Mouse (Mus musculus) hindbrain, embryonic 11.5 days (tissue): ENCODE measurements at regions not wholly inside any gene's neighbourhood (a gene's known extent, or its start where the extent isn't known, plus 50 kb on each side); places are given as distances from the start of the nearest gene placed in this dataset.
A peak's percentile ranks its signal among the peaks of the same experiment; 100 is the strongest.

ENCODE experiments used
- ATAC-seq: fragments of 200-750 bp; cut with Nextera tagmentation; 2 replicates; pipeline ENCODE4 v1.8.0; 2017; ENCODE audit warnings: mild to moderate bottlenecking, moderate TSS enrichment, moderate library complexity; ENCODE audit not compliant: low FRiP score
- DNase-seq: peaks from one replicate; pipeline ENCODE4 v3.0.0-alpha.2; 2015; ENCODE audit warnings: low spot score
- H3K27ac ChIP-seq: fragments of 300-500 bp; sonication (generic); 2 replicates; pipeline ENCODE4 v1.5.1; 2014; ENCODE audit warnings: mild to moderate bottlenecking, low read depth, low read length
- H3K27me3 ChIP-seq: fragments of 300-500 bp; sonication (generic); 2 replicates; pipeline ENCODE4 v1.6.1; 2014; ENCODE audit warnings: mild to moderate bottlenecking, low read length, moderate library complexity, mixed read lengths; ENCODE audit not compliant: control insufficient read depth, insufficient read depth
- H3K36me3 ChIP-seq: fragments of 300-500 bp; sonication (generic); 2 replicates; pipeline ENCODE4 v1.6.1; 2014; ENCODE audit warnings: mild to moderate bottlenecking, low read length, moderate library complexity, mixed read lengths; ENCODE audit not compliant: control insufficient read depth, insufficient read depth
- H3K4me1 ChIP-seq: fragments of 300-500 bp; sonication (generic); replicated peaks from 2 replicates; pipeline ENCODE4 v1.6.1; 2014; ENCODE audit warnings: low read length, mixed read lengths; ENCODE audit not compliant: control insufficient read depth, insufficient read depth
- H3K4me2 ChIP-seq: fragments of 300-500 bp; sonication (generic); replicated peaks from 2 replicates; pipeline ENCODE4 v1.6.1; 2014; ENCODE audit warnings: mild to moderate bottlenecking, low read depth, low read length
- H3K4me3 ChIP-seq: fragments of 300-500 bp; sonication (generic); 2 replicates; pipeline ENCODE4 v1.5.1; 2014; ENCODE audit warnings: low read depth, low read length
- H3K9ac ChIP-seq: fragments of 300-500 bp; sonication (generic); 2 replicates; pipeline ENCODE4 v1.6.1; 2014; ENCODE audit warnings: low read depth, low read length
- H3K9me3 ChIP-seq: fragments of 300-500 bp; sonication (generic); 2 replicates; pipeline ENCODE4 v1.6.1; 2016; ENCODE audit warnings: low read length; ENCODE audit not compliant: control insufficient read depth
- WGBS: fragments of 180-500 bp; shearing (Covaris S2); extraction: QIAGEN DNeasy Blood & Tissue Kit; methylation state at CpG from one replicate; pipeline ENCODE4 v1.1.7; 2014; 5-methylcytosine and 5-hydroxymethylcytosine counted together

DNA sequence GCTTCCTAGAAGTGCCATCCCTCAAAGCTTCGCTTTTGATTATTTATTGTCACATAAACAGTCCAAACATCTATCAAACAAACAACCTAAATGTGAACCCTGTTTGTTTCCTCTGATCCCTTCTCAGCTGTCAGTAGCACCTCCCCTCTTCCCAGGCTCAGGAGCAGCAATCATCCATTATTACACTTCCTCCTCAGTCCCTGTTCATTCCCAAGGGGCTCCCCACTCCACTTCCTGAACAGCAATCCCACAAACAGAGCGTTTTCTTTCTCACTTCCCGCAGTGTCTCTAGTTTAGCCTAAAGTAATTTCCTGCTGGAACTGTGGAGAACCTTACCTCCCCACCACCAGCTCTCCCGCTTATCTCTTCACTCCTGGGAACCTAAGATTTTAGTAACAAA, 91.1 kb upstream of the Nrp1 start:
- WGBS, result 49% methylated on average over 4 of the region's 4 CpGs
- ATAC-seq, result no peak
- Histone ChIP-seq H3K4me1 (0 out of 2 replicates have a peak, but pooled peaks cover 3% of the 10 kb centered on the region), H3K9me3 (no peaks in the 10 kb centered on the region), H3K4me3 (no peak overlapping the region), H3K36me3 (no peaks in the 10 kb centered on the region), H3K9ac (no peak overlapping the region), H3K27ac (no peak overlapping the region), H3K27me3 (no peaks in the 10 kb centered on the region), H3K4me2 (no peak overlapping the region)
- peak; percentile 6 for DNase-seq

DNA sequence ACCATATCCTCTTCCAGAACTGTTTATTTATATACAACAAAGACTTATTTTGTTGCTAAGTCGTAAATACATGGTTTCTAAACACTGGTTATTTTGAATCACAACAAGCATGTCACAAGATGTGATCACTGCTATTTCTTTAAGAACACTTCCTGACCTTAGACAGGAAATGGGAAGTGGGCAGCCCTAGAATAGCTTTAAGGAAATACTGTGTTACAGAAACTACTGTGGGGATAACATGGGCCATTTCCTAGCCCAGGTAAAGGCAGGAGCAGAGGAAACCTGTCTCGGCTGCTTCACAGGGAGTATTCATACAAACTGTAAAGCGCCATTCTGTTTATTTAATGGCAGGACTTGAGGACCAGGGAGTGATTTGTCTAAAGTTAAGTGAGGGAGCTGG, 90.4 kb upstream of the Nrp1 start:
- 72% methylated on average over 3 of the region's 3 CpGs for WGBS
- H3K4me3 ChIP-seq, result no peak overlapping the region
- H3K27me3 ChIP-seq, result no peaks in the 10 kb centered on the region
- no peak for ATAC-seq
- H3K9ac ChIP-seq, result no peak overlapping the region
- no peak overlapping the region for H3K27ac ChIP-seq
- no peak overlapping the region for H3K4me2 ChIP-seq
- H3K9me3 ChIP-seq, result no peaks in the 10 kb centered on the region
- 0 out of 2 replicates have a peak, but pooled peaks cover 3% of the 10 kb centered on the region for H3K4me1 ChIP-seq
- no peak for DNase-seq
- H3K36me3 ChIP-seq, result no peaks in the 10 kb centered on the region

DNA sequence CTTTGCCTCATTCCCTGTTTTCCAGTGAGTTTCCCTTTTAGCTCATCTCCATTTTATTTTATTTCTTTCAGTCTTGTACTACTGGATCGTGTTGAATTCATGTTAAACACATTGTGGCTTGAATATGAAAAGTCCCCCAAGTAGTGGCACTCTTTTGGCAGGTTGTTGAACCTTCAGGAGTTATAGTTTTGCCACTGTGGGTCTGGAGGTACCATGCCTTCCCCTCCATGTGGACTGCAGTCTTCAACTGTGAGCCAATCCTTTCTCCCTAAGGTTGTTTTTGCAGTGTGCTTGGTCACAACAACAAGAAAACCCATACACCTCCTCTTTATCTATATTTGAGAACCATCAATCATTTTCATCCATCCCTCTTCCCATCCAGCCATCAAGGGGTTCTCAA, 88.9 kb upstream of the Nrp1 start:
- Histone ChIP-seq H3K27me3 (no peaks in the 10 kb centered on the region), H3K9me3 (no peaks in the 10 kb centered on the region)
- 84% methylated on average over 1 of the region's 1 CpGs for WGBS

DNA sequence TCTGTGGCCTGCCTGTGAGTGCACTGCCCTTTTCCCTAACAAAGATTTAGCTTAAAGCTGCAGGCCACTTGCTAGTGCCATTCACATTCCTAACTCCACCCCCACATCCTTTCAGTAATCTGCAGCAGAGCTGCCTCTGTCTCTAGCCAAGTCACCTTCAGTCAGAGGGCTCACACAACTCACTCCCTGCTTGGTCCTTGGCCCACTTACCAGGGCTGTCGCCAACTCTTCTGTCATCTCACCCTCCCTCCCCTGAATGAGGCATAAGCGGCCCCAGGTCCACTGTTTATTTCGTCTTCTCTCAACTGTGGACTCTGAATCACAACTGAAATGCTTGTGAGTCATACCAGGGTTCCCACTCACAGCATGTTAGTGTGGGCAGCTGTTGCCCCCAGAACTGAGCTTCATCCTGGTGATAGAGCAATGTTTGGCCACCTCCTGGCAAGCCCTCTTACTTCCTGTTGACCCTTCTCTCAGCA, 85.5 kb upstream of the Nrp1 start:
- whole genome bisulfite sequencing, result 29% methylated on average over 3 of the region's 3 CpGs
- no peak for DNase-seq
- Histone ChIP-seq H3K36me3 (no peaks in the 10 kb centered on the region), H3K4me3 (no peak overlapping the region), H3K9ac (no peak overlapping the region), H3K27ac (no peak overlapping the region), H3K4me1 (no peaks in the 10 kb centered on the region), H3K9me3 (no peaks in the 10 kb centered on the region), H3K4me2 (no peak overlapping the region), H3K27me3 (no peaks in the 10 kb centered on the region)
- no peak for ATAC-seq

More for the DNA sequence above, 88.9 kb upstream of the Nrp1 start:
- H3K4me1 ChIP-seq, result no peaks in the 10 kb centered on the region
- H3K36me3 ChIP-seq, result no peaks in the 10 kb centered on the region
- H3K4me3 ChIP-seq, result no peak overlapping the region
- H3K4me2 ChIP-seq, result no peak overlapping the region
- no peak overlapping the region for H3K27ac ChIP-seq
- DNase-seq (no peak), ATAC-seq (no peak)
- H3K9ac ChIP-seq, result no peak overlapping the region

DNA sequence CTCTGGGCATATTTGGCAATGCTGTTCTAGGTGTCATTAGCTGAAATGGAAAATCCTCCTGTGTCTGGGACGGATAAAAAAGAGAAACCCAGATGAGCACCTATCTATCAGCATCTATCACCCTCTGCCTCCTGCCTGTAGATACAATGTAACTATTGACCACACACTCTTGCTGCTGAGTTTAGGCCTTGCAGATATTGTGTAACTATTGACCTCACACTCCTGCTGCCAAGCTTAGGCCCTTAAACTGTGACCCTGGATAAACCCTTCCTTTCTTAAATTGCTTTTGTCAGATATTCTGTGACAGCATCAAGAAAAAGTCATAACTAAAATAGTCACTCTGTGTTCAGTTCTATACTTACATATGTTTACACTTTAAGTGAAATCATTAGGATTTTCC, 81.9 kb upstream of the Nrp1 start:
- Histone ChIP-seq H3K4me2 (no peak overlapping the region), H3K4me1 (no peaks in the 10 kb centered on the region), H3K36me3 (no peaks in the 10 kb centered on the region), H3K9me3 (no peaks in the 10 kb centered on the region), H3K27me3 (no peaks in the 10 kb centered on the region), H3K9ac (no peak overlapping the region), H3K27ac (no peak overlapping the region), H3K4me3 (no peak overlapping the region)
- 84% methylated on average over 1 of the region's 1 CpGs for WGBS
- no peak for ATAC-seq
- no peak for DNase-seq

DNA sequence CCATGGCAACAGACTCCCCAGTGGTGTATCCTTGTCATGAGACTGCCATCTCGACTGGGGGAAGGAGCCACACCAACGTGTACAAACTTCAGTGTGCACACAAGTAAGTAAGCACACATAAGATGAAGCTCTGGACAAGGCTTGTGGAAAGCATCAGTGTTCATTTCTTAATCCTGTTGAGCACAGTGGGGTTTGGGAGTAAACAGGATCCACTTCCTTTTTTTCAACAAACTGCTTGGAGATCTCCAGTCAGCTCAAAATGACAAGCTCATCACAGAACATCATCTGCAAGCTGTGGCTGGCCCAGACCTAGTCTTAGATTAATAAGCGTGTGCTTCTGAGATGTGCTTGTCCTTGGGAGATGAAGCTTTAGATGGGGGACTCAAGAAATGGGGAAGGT, 75.6 kb upstream of the Nrp1 start:
- Histone ChIP-seq H3K9me3 (no peaks in the 10 kb centered on the region), H3K36me3 (no peaks in the 10 kb centered on the region), H3K27ac (no peak overlapping the region), H3K4me1 (no peaks in the 10 kb centered on the region), H3K4me2 (no peak overlapping the region), H3K4me3 (no peak overlapping the region), H3K27me3 (no peaks in the 10 kb centered on the region), H3K9ac (no peak overlapping the region)
- no peak for ATAC-seq
- DNase-seq, result no peak
- WGBS, result 80% methylated on average over 3 of the region's 3 CpGs

DNA sequence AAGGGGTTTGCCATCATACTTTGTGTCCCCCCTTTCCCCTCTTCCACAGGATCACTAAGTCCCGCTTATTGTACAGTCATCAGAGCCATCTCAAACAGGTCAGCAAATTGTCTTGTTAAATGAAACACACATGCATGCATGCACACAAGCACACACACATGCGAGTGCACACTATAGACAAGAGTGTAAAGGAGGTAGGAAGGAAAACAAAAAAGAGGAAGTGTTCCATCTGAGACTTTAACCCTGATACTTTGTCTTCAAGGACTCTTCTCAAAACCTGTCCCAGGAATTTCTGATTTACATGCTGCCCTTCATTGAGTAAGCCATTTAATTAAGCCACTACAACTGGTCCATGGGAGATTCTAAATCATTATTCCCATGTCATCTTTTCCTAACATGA, 75.0 kb upstream of the Nrp1 start:
- DNase-seq (no peak), ATAC-seq (no peak)
- 84% methylated on average over 2 of the region's 2 CpGs for WGBS
- Histone ChIP-seq H3K9me3 (no peaks in the 10 kb centered on the region), H3K27me3 (no peaks in the 10 kb centered on the region), H3K4me3 (no peak overlapping the region), H3K4me1 (no peaks in the 10 kb centered on the region), H3K36me3 (no peaks in the 10 kb centered on the region), H3K4me2 (no peak overlapping the region), H3K27ac (no peak overlapping the region), H3K9ac (no peak overlapping the region)

DNA sequence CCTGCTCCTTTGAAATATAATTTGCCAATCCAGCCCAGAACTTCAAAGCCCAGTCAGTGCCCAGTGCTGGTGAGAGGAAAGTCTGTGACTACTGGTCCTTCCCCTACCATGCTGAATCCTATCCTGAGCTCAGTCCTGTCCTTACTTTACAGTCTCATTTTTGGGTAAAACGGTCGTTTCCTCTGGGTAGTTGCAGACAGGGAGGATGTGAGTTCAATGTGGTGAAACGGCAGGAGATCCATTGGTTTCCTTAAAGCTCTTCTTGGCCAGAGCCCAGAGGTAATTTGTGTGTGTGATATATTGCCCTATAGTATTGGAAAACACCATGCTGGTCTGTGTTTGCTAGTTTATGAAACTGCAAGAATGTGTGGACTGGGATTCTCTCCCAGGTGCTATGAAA, 73.6 kb upstream of the Nrp1 start:
- DNase-seq (no peak), ATAC-seq (no peak)
- H3K9ac ChIP-seq, result no peak overlapping the region
- WGBS, result 82% methylated on average over 3 of the region's 3 CpGs
- no peaks in the 10 kb centered on the region for H3K36me3 ChIP-seq
- no peaks in the 10 kb centered on the region for H3K4me1 ChIP-seq
- H3K9me3 ChIP-seq, result no peaks in the 10 kb centered on the region
- no peak overlapping the region for H3K4me2 ChIP-seq
- no peaks in the 10 kb centered on the region for H3K27me3 ChIP-seq
- no peak overlapping the region for H3K27ac ChIP-seq
- no peak overlapping the region for H3K4me3 ChIP-seq

DNA sequence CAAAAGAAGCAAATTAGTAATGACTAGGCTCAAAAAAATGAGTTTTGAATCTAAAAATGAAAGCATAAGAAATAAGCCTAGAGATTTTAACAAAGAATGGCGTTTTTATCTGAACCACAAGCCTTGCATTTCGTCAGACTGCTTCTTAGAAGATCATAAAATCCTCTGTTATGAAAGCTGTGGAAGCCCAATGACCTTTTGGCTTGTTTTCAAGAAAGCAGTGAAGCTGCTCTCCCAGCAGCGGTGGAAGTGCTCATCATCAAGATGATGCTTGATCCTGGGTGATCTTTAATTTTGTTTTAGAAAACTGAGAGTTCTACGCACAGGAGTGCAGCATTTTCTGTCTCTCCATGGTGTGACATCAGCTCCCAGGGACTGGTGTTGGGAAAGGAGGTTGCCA, 68.3 kb upstream of the Nrp1 start:
- no peak overlapping the region for H3K27ac ChIP-seq
- 85% methylated on average over 4 of the region's 4 CpGs for WGBS

More for the DNA sequence above, 68.3 kb upstream of the Nrp1 start:
- Histone ChIP-seq H3K27me3 (no peaks in the 10 kb centered on the region), H3K4me3 (no peak overlapping the region), H3K9me3 (no peaks in the 10 kb centered on the region), H3K4me2 (no peak overlapping the region), H3K4me1 (no peaks in the 10 kb centered on the region), H3K9ac (no peak overlapping the region), H3K36me3 (no peaks in the 10 kb centered on the region)
- no peak for ATAC-seq
- no peak for DNase-seq
